Mouse (Mus musculus) spleen, postnatal 36 days (tissue): Measurements from ENCODE around the gene Sdccag8.
"Not testable (repeated sequence)": the region's sequence is repeated elsewhere in the genome, so short reads cannot be mapped to it uniquely, and the experiment has no call there.

Experiments
- DNase-seq, 2 experiments: peaks; one replicate each; pipeline ENCODE4 v3.0.0; 2022; ENCODE audit warnings: low spot score in 2 of 2, mixed read lengths in 1 of 2

Gene Sdccag8

GRCm38 (mm10) chr1:176877756-176878155 is 63.3 kb downstream of the Sdccag8 start:
- peak; percentile 15 to 43 for DNase-seq

- no peak for DNase-seq
These were observed 64.5 kb downstream of the Sdccag8 start for GRCm38 (mm10) chr1:176879005-176879404.

- no peak for DNase-seq
These were observed 65.2 kb downstream of the Sdccag8 start for GRCm38 (mm10) chr1:176879614-176880013.

- no peak for DNase-seq
These were observed 65.6 kb downstream of the Sdccag8 start for GRCm38 (mm10) chr1:176880101-176880500.

GRCm38 (mm10) chr1:176880943-176881342 is 66.5 kb downstream of the Sdccag8 start:
- no peak for DNase-seq

- no peak for DNase-seq
These were observed 70.9 kb downstream of the Sdccag8 start for GRCm38 (mm10) chr1:176885207-176885933.

GRCm38 (mm10) chr1:176886002-176886401 is 71.5 kb downstream of the Sdccag8 start:
- DNase-seq, result no peak

- DNase-seq, result no peak
These were observed 89.3 kb downstream of the Sdccag8 start for GRCm38 (mm10) chr1:176903741-176904140.

GRCm38 (mm10) chr1:176915946-176916345 is 101.5 kb downstream of the Sdccag8 start:
- DNase-seq, result no peak

GRCm38 (mm10) chr1:176919486-176919885 is 105.0 kb downstream of the Sdccag8 start:
- DNase-seq, result no peak

GRCm38 (mm10) chr1:176922842-176923241 is 108.4 kb downstream of the Sdccag8 start:
- no peak for DNase-seq

GRCm38 (mm10) chr1:176926009-176926408 is 111.5 kb downstream of the Sdccag8 start:
- DNase-seq, result no peak

- DNase-seq, result no peak
These were observed 112.9 kb downstream of the Sdccag8 start for GRCm38 (mm10) chr1:176927312-176927711.

- no peak for DNase-seq
These were observed 115.2 kb downstream of the Sdccag8 start for GRCm38 (mm10) chr1:176929710-176930109.

- DNase-seq, result no peak
These were observed 116.1 kb downstream of the Sdccag8 start for GRCm38 (mm10) chr1:176930574-176930973.

GRCm38 (mm10) chr1:176930981-176931500 is 116.6 kb downstream of the Sdccag8 start:
- no peak for DNase-seq

- DNase-seq, result no peak
These were observed 117.1 kb downstream of the Sdccag8 start for GRCm38 (mm10) chr1:176931511-176931910.

GRCm38 (mm10) chr1:176932320-176932950 is 118.0 kb downstream of the Sdccag8 start:
- no peak for DNase-seq

- no peak for DNase-seq
These were observed 118.9 kb downstream of the Sdccag8 start for GRCm38 (mm10) chr1:176933319-176933718.

GRCm38 (mm10) chr1:176934043-176934762 is 119.7 kb downstream of the Sdccag8 start:
- DNase-seq, result no peak

GRCm38 (mm10) chr1:176939901-176940341 is 125.5 kb downstream of the Sdccag8 start:
- DNase-seq, result no peak

- not testable (repeated sequence) for DNase-seq
These were observed 127.0 kb downstream of the Sdccag8 start for GRCm38 (mm10) chr1:176941286-176941990.
